Mouse (Mus musculus): Measurements from ENCODE around the gene Mcam.

Mcam gene

GRCm38 (mm10) chr9:44135731-44136411 is 1.6 kb downstream of the Mcam start:
- no peak for DNase-seq (ENCODE audit: low read depth)

- no peak for DNase-seq (ENCODE audit: low read depth)
Observed at GRCm38 (mm10) chr9:44137846-44138245, 3.6 kb downstream of the Mcam start.

GRCm38 (mm10) chr9:44141951-44142350 is 7.7 kb downstream of the Mcam start:
- DNase-seq (ENCODE audit: low read depth) = no peak

GRCm38 (mm10) chr9:44143421-44143820 is 9.2 kb downstream of the Mcam start:
- no peak for DNase-seq (ENCODE audit: low read depth)

- DNase-seq (ENCODE audit: low read depth) = no peak
Observed at GRCm38 (mm10) chr9:44144023-44144717, 9.9 kb downstream of the Mcam start.

- DNase-seq (ENCODE audit: low read depth) = no peak
Observed at GRCm38 (mm10) chr9:44144718-44145060, 10.4 kb downstream of the Mcam start.

- no peak for DNase-seq (ENCODE audit: low read depth)
Observed at GRCm38 (mm10) chr9:44147290-44147689, 13.0 kb downstream of the Mcam start.

- no peak for DNase-seq (ENCODE audit: low read depth)
Observed at GRCm38 (mm10) chr9:44159886-44160285, 25.6 kb downstream of the Mcam start.

- DNase-seq (ENCODE audit: low read depth) = no peak
Observed at GRCm38 (mm10) chr9:44168931-44169330, 34.7 kb downstream of the Mcam start.

GRCm38 (mm10) chr9:44170691-44171151 is 36.5 kb downstream of the Mcam start:
- no peak for DNase-seq (ENCODE audit: low read depth)

- DNase-seq (ENCODE audit: low read depth) = no peak
Observed at GRCm38 (mm10) chr9:44175556-44175955, 41.3 kb downstream of the Mcam start.

- DNase-seq (ENCODE audit: low read depth) = no peak
Observed at GRCm38 (mm10) chr9:44175957-44176356, 41.7 kb downstream of the Mcam start.

GRCm38 (mm10) chr9:44177405-44177804 is 43.1 kb downstream of the Mcam start:
- DNase-seq (ENCODE audit: low read depth) = no peak

- peak; percentile 29 for DNase-seq (ENCODE audit: low read depth)
Observed at GRCm38 (mm10) chr9:44178389-44178788, 44.1 kb downstream of the Mcam start.

GRCm38 (mm10) chr9:44178811-44179210 is 44.5 kb downstream of the Mcam start:
- DNase-seq (ENCODE audit: low read depth) = no peak

- DNase-seq (ENCODE audit: low read depth) = no peak
Observed at GRCm38 (mm10) chr9:44181537-44181936, 47.3 kb downstream of the Mcam start.

- DNase-seq (ENCODE audit: low read depth) = peak; percentile 38
Observed at GRCm38 (mm10) chr9:44182260-44182659, 48.0 kb downstream of the Mcam start.

GRCm38 (mm10) chr9:44188223-44188622 is 54.0 kb downstream of the Mcam start:
- DNase-seq (ENCODE audit: low read depth) = no peak

- DNase-seq (ENCODE audit: low read depth) = no peak
Observed at GRCm38 (mm10) chr9:44191166-44191565, 56.9 kb downstream of the Mcam start.

- DNase-seq (ENCODE audit: low read depth) = no peak
Observed at GRCm38 (mm10) chr9:44192312-44192711, 58.0 kb downstream of the Mcam start.
